Comparison of ENCODE assay signal across 11 mouse cellular contexts in the genomic region with DNA sequence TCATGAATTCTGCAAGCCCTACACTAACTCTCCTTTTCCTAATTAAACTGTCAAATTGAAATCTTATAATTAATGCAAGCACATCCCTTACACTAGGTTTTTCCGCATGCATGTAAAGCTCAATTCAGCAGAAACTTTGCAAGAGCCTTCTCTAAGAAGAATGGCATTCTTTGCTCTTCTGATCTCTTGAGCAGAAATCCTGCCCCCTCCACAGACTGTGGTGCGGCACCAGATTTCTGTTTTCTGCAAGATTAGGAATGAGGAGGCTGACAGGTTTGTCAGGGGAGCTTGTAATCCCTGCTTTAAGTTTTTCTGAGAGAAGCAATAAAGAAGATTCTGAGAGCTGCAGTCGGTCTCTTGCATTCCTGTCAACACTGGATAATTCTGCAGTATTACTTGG.
"Had no signal": no experiment of that assay in that cellular context is flagged by ENCODE, and none has a peak within 500 bp of the region (broad histone marks: within the 10 kb centered on the region; RNA-seq: fewer than 3 reads in every experiment).

No protein-coding gene starts in this region.

- H3K27me3 ChIP-seq: kidney, embryonic 15.5 days; liver, embryonic 15.5 days; neural tube, embryonic 13.5 days had no signal

- H3K4me2 ChIP-seq: kidney, embryonic 15.5 days; liver, embryonic 11.5 days; liver, embryonic 15.5 days; neural tube, embryonic 13.5 days had no signal

- H3K4me1 ChIP-seq: kidney, embryonic 15.5 days; limb, embryonic 10.5 days; liver, embryonic 15.5 days; neural tube, embryonic 13.5 days had no signal

- DNase-seq: lung, adult 2 months; lung, postnatal 36 days; right cerebral cortex, adult 18-20 months; right cerebral cortex, postnatal 25 days; thymus, postnatal 4 days had no signal

- ATAC-seq: lung, postnatal 0 days had no signal

- H3K9me3 ChIP-seq: kidney, embryonic 15.5 days; limb, embryonic 10.5 days; liver, embryonic 15.5 days; neural tube, embryonic 13.5 days had no signal

- H3K27ac ChIP-seq: kidney, embryonic 15.5 days; limb, embryonic 10.5 days; liver, embryonic 15.5 days; neural tube, embryonic 13.5 days had no signal

- H3K9ac ChIP-seq: kidney, embryonic 15.5 days; liver, embryonic 15.5 days; neural tube, embryonic 13.5 days had no signal

- H3K4me3 ChIP-seq: kidney, embryonic 15.5 days; limb, embryonic 10.5 days; liver, embryonic 15.5 days; neural tube, embryonic 13.5 days had no signal

- H3K36me3 ChIP-seq: kidney, embryonic 15.5 days; limb, embryonic 10.5 days; liver, embryonic 15.5 days; neural tube, embryonic 13.5 days had no signal
